Mouse (Mus musculus) kidney, postnatal 14 days (tissue): ENCODE results near the gene Clec12a.

Source experiments
- DNase-seq: peaks from one replicate; pipeline ENCODE4 v3.0.0; 2022; ENCODE audit warnings: mixed read lengths

Gene Clec12a

DNA sequence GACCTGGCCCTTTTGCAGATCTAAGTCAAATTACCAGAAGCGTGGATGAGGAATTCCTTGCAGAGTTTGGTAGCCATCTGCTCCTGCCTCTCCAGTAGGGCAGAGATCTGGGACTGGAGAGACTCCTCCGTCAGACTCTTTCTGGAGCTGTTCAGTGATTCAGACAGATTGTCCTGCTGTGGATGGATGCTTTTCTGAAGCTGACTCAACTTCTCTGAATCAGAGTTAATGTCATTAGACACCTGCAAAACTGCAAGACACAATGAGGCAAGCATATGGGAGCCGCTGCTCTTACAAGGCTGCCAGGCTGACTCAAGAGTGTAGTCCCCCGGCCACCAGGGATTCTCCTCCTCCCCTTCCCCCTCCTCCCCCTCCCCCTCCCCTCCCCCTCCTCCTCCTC, 38.0 kb downstream of the Clec12a start:
- DNase-seq, result no peak

DNA sequence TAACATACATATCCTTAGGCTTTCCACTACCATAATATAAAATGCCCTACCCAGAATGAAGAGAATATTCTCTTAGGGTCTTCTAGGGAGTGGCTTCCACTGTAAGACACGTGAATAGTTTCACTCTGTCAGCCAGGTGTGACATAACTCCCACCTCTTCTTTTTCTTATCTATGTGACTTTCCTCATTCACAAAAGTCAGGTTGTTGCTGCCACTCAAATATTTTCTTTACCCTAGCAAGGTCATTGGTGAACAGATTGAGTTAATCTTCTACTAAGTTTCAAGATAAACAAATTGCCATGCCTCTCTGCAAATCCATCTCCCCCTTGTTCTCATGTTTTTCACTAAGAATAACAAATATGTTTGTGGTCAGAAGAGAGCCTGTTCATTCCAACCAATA, 39.2 kb downstream of the Clec12a start:
- DNase-seq, result no peak

DNA sequence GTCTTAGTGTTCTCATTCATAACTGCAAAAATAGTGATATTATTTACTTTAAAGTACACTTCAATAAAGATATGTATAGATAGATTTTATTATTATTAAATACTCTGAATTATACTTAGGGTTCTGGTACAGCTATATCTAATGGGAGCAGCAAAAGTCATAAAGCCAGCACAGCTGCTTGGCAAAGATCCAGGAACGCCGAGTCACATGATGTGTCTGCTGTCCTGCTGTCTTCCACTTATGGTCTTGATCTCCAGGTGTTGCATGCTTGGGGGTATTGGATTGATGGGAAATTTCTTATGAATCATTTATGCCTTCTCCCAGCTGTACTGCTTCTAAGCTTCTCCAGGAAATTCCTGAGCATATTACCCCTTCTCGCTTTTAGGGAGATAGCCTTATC, 41.0 kb downstream of the Clec12a start:
- no peak for DNase-seq

DNA sequence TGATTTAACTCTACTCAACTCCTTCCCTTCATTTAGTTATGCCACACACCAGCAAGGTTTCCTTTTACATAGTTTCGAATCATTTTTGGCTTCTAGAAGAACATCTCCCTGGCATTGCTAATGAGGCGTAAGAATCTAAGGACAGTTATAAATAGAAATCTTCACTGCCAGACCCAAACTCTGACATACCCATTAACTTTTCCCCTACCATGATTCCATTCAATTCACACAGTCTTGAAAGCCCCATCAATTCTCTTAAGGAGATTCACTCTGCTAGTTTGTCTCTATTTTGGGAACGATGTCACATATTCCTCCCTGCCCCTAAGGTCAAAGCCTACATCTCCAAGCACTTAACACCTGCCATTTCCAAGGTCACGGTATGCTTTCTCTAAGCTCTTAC, 42.5 kb downstream of the Clec12a start:
- DNase-seq, result no peak

DNA sequence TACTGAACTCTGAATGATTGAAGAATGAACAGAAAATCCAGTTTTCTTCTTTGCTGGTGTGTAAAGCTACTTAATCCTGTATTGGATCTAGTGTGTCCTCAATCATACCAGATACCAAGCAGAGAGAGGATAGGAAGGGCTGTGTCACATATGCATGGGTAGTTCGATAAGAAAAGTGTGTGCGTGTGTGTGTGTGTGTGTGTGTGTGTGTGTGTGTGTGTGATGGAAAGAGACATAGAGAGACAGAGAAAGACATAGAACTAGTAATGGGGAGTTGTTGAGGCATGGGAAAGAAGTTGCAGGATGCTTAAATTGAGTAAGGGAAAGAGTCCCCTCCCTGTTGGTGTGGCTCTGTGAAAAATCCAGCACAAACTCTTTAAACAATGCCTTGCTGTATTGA, 43.3 kb downstream of the Clec12a start, which contains the start of gene Clec12b:
TSS of gene Clec12b (minus strand) at position 101 of the 400 bp plus-strand sequence.
- no peak for DNase-seq

DNA sequence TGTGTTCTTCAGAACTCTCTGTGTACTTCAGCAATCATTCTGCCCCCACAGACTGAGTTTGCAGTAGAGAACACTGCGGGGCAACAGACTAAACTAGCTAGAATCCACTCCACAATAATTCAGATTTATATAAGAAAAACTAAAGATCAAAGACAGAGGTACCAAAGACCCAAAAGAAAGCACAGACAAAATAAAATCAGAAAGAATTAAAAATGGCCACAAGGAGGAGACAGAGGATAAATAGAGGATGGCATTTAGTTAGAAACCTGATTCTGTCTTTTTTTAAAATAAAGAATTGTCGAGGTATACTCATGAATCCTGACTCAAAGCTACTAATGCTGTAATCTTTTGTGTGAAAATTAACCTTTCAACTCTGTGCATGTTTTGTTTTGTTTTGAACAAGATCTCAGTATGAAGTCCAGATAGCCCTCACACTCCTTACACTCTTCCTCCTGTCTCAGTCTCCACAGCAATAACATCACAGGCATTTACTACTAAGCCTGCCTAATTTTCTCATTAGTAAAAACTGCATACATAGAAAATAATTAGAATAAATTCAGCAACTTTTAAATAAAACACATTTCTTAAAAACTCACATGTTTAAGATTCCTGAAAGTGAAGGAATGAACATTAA, 50.7 kb downstream of the Clec12a start:
- no peak for DNase-seq

DNA sequence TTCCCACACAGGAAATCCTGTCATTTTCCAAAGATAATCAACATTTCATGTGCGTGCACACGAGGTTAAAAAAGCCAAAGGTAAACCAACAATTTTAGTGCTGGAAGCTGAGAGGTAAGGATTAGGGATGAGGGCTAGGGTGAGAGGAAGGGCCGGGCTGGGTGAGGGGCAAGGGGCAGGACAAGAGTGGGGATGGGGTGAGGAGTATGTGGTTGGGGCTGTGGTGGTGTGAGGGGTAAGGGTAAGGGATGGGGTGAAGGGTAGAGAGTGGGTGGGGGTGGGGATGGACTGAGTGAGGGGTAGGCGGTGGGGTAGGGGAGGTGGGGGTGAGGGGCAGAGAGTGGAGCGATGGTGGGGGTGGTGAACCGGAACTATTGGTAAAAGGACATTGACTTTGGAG, 51.2 kb downstream of the Clec12a start:
- no peak for DNase-seq

DNA sequence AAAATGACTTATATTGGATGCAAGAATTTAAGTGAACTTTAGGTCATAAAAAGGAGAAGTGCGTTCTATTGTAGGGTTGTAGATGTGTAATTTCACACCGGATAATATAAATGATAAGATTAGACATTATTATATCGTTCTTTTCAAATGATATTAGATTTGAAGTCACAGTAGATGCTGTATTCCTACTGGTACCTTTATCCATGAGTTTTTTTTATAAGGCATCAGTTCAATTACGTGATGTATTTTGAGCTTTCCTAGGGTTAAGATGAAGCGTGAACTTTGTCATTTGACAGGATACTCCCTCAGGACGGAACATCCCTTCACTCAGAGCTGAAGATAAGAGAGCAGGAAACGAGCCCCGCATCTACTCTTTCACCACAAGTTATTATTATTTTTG, 54.5 kb downstream of the Clec12a start, which contains the start of gene Clec1b:
TSS of gene Clec1b (plus strand) at position 301 of the 400 bp plus-strand sequence.
- no peak for DNase-seq

DNA sequence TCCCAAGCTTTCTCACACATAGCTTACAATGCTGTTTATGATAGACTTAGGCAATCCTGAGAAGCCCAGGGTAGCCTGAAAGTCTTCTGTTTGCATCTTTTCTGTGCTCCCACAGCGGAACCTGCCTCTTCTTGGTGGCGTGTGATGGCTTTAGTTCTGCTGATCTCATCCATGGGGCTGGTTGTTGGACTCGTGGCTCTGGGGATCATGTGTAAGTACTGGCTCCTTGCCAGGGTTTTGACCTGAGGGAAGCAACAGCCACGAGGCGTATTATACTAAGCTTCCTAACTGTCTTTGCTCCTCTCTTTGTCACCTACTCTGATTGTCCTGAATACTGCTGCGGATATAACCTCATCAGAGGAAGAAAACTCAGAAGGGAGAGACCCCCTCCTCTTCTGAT, 57.5 kb downstream of the Clec12a start:
- DNase-seq, result peak; percentile 76

DNA sequence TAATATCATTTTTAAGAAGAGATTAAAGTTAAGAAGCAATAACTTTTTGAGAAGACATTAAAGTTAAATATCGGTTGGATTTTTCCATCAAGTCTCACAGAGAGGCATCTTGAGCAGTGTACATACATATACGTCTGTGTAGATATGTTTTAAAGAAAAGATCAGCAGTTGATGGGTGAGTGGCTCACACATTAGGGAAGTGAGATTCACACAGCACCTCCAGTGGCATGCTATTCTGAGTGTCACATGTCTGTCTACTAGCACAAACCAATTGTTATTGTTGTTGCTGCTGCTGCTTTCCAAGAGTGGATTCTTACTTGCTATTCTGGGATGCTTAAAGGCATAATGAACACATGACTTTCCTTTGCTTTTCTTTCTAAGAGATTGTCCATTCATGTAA, 59.9 kb downstream of the Clec12a start:
- DNase-seq, result no peak

DNA sequence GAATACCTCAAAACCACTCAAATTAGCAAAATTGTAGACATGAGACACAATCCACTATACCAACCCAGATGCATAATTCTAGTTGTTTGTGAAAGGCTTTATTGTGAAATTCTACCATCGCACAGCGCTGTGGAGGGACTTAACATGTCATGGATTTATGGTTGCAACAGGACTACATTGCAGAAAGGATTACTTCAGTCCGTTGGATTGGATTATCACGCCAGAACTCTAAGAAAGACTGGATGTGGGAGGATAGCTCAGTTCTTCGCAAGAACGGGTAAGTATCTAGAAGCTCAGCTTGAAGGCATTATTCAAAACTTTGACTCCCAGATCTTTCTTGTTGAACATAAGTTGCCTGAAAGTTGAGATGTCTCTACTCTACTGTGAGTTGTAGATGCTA, 60.9 kb downstream of the Clec12a start:
- no peak for DNase-seq

DNA sequence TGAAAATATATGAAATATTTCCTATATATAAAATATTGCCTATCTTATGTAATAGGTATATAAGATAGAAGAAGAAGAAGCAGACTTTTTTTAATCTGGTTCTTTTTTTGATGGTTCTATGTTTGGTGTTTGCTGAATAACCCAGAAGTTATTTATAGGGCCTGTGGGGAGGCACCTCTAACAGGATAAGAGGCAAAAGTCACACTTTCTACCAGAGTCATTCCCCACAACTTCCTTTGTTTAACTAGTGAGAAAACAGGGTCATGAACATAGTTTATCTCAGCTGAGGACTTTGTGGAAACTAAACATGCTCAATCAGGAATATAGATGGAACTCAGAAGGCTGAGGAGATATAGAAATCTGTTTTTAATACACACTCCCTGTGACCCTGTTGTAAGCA, 63.5 kb downstream of the Clec12a start:
- no peak for DNase-seq

DNA sequence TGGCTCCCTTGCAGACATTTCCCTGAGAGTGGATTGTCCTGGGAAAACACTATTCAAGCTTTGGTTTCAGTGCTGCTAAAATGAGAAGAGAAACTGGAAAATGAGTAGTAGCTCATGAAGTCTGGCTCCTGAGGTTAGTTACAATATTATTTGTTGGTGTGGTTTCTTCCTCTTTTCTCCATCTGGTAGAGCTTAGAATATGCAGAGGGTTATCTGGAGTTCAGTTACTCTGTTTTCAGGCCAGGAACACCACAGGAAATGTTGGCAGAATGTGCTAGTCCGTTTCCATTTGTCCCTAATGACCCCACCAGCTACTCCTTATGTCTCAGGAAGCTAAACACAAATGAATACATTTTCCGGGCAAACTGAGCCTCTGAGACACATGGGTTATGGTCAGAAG, 64.8 kb downstream of the Clec12a start:
- DNase-seq, result peak; percentile 34

DNA sequence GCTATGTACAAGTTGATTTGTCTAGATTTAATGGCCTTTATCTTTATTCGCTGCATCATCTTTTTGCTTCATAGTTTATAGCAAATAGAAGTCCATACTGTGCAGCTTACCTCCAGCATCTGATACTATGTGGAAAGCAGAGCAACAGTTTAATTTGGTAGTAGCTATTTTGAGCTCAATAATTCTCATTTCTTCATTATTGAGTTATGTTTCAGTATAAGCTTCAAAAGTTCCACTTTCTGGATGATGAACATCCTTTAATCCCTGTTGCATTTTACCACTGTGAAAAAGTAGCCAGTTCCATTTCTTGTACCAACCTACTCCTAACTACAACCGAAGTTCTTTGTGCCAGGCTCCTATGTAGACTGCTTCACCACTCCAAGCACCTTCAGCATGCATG, 66.1 kb downstream of the Clec12a start, which contains the start of gene Clec9a:
TSS of gene Clec9a (plus strand) at position 301 of the 400 bp plus-strand sequence.
- no peak for DNase-seq

DNA sequence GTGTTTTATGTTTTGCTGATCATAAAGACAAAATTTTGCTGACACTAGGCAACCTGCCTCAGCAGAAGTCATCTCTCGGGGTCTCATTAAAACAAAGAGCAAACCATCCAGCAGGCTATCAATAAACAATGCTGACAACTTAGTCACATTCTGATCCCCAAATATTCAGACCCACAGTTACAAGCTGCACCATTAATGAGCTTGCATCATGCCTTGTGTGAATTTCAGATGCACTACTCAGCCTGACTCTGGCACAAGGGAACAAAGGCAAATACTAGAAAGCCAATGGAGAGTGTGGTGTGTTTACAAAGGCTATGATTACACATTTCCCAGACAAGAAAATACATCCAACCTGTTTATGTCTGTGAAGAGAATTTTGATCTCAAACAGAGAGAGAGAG, 71.7 kb downstream of the Clec12a start:
- DNase-seq, result no peak
